Mouse (Mus musculus) embryonic facial prominence, embryonic 15.5 days (tissue): Measurements from ENCODE around the gene Cars2. TPM values are rescaled to one million over a fixed set of nuclear protein-coding genes. Genes with fewer than 3 reads are reported as not detected.
"Not testable (repeated sequence)": the region's sequence is repeated elsewhere in the genome, so short reads cannot be mapped to it uniquely, and the experiment has no call there.

ENCODE experiments used
- ATAC-seq: fragments of 200-750 bp; cut with Nextera tagmentation; 2 replicates; pipeline ENCODE4 v1.8.0; 2017; ENCODE audit warnings: low read depth, moderate TSS enrichment; ENCODE audit not compliant: insufficient number of reproducible peaks, low FRiP score, low TSS enrichment
- H3K27ac ChIP-seq: fragments of 300-500 bp; sonication (generic); replicated peaks from 2 replicates; pipeline ENCODE4 v1.5.1; 2015; ENCODE audit warnings: mild to moderate bottlenecking, inconsistent platforms
- H3K27me3 ChIP-seq: fragments of 300-500 bp; sonication (generic); 2 replicates; pipeline ENCODE4 v1.6.1; 2015; ENCODE audit warnings: inconsistent platforms
- H3K36me3 ChIP-seq: fragments of 300-500 bp; sonication (generic); 2 replicates; pipeline ENCODE4 v1.6.1; 2015; ENCODE audit warnings: mild to moderate bottlenecking, inconsistent platforms
- H3K4me1 ChIP-seq: fragments of 300-500 bp; sonication (generic); 2 replicates; pipeline ENCODE4 v1.6.1; 2015; ENCODE audit warnings: inconsistent platforms
- H3K4me2 ChIP-seq: fragments of 300-500 bp; sonication (generic); replicated peaks from 2 replicates; pipeline ENCODE4 v1.6.1; 2015; ENCODE audit warnings: mild to moderate bottlenecking, inconsistent platforms
- H3K4me3 ChIP-seq: fragments of 300-500 bp; sonication (generic); replicated peaks from 2 replicates; pipeline ENCODE4 v1.5.1; 2015; ENCODE audit warnings: mild to moderate bottlenecking, inconsistent platforms
- H3K9ac ChIP-seq: fragments of 300-500 bp; sonication (generic); 2 replicates; pipeline ENCODE4 v1.6.1; 2015; ENCODE audit warnings: inconsistent platforms
- H3K9me3 ChIP-seq: fragments of 300-500 bp; sonication (generic); replicated peaks from 2 replicates; pipeline ENCODE4 v1.6.1; 2016; ENCODE audit warnings: inconsistent platforms
- WGBS: fragments of 180-500 bp; shearing (Covaris S2); methylation state at CpG from one replicate; pipeline ENCODE4 v1.1.7; 2015; 5-methylcytosine and 5-hydroxymethylcytosine counted together
- polyA plus RNA-seq: library from polyadenylated mRNA; unstranded; fragments of >200 nt; fragmentation: Nextera tagmentation; extraction: Ambion mirVana; gene quantifications from 2 replicates; pipeline ENCODE4 v1.2.1, GENCODE M21; 2015

Gene Cars2
- polyA plus RNA-seq, 1 experiment from 2014 or later: 31.4 TPM

DNA sequence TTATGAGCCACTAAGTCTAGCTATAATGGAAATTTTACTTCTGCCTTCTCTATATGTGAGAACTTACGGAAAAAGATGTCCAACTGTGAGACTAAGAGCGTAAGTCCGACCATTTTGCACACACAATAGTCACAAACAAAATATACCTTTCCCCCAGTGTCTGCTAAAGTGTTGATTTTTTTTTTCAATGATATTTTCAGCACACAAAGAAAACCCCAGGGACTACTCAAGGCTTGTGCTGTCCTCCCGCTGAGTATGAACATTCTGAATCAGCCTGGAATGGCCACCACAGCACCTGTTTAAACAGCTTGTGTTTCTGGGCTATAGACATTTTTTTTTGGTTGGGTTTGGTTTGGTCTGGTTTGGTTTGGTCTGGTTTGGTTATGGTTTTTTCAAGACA lies 20.2 kb upstream of the Cars2 start:
- Histone ChIP-seq H3K4me3 (no peak overlapping the region), H3K36me3 (peaks cover 7% of the 10 kb centered on the region), H3K27me3 (no peaks in the 10 kb centered on the region), H3K9ac (no peak overlapping the region), H3K27ac (no peak overlapping the region), H3K4me2 (no peak overlapping the region), H3K9me3 (no peaks in the 10 kb centered on the region), H3K4me1 (peaks cover 13% of the 10 kb centered on the region)
- 94% methylated on average over 4 of the region's 4 CpGs for WGBS
- no peak for ATAC-seq

DNA sequence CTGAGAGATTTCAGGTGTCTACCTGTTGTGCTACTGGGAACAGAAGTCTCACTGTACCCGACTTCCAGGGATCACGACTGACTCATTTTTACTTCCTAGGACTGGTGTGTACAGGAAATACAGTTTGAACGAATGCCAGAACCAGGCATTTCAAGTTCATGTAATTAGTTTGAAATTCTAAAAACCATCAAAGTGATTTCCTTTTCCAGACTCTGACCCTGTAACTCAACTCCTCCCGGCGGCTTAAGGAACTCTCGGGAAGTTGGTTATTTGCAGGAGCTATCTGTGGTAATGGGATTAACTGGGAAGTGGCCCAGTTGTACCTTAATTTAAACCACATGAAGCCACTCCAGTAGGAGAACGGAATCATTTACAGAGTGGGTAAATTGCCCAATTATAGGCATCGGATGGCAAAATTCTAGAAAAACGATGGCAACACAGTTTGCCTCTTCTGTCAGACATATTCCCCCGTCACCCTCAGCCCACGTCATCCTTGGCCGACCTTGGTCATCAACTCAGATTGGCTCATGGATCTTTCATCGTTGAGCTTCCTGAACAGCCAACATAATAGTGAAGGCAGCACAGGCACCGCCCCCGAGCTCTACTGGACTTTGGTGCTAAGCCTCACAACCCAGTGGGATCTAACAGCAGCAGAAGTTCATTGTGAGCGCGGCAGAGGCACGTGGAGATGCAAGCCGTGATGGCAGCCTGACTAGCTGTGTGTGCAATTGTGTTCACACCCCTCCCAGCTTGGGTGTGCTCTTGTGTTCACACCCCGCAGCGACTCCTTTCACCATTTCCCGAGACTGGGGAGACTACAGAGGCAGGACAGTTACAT lies 18.9 kb upstream of the Cars2 start:
- WGBS: 47% methylated on average over 22 of the region's 22 CpGs
- H3K36me3 ChIP-seq: peaks cover 20% of the 10 kb centered on the region
- peaks cover 2% of the 10 kb centered on the region; the same call in 1 of the 2 replicates for H3K4me1 ChIP-seq
- no peak overlapping the region for H3K27ac ChIP-seq
- H3K9ac ChIP-seq: no peak overlapping the region
- no peaks in the 10 kb centered on the region for H3K9me3 ChIP-seq
- H3K4me3 ChIP-seq: no peak overlapping the region
- no peak overlapping the region for H3K4me2 ChIP-seq
- no peaks in the 10 kb centered on the region for H3K27me3 ChIP-seq
- no peak for ATAC-seq

GRCm38 (mm10) chr8:11568193-11568592 lies 17.6 kb upstream of the Cars2 start:
- H3K4me2 ChIP-seq, H3K9me3 ChIP-seq, H3K27ac ChIP-seq, H3K27me3 ChIP-seq, H3K4me1 ChIP-seq, H3K4me3 ChIP-seq, H3K9ac ChIP-seq, ATAC-seq: not testable (repeated sequence)
- WGBS: 95% methylated on average over 2 of the region's 2 CpGs
- H3K36me3 ChIP-seq: peaks cover 33% of the 10 kb centered on the region

DNA sequence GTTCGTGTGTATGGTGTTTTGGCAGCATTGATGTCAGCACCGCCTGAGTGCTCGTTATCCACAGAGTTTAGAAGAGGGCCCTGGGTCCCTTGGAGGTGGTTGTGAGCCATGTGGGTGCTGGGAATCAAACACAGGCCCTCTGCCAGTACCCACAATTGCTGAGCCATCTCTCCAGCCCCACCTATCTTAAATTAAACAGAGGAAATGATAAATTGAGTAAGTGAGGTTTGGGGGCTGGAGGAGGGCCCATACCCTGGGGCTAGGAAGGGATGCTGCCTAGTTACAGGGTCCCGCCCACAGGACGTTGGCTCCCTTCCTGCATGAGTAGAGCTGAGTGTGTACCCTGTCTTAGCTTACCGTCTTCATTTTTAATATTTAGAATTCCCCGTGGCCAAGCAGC lies 14.1 kb upstream of the Cars2 start:
- no peak overlapping the region for H3K27ac ChIP-seq
- ATAC-seq: no peak
- no peaks in the 10 kb centered on the region for H3K4me1 ChIP-seq
- H3K36me3 ChIP-seq: peaks cover 45% of the 10 kb centered on the region
- H3K27me3 ChIP-seq: no peaks in the 10 kb centered on the region
- H3K9ac ChIP-seq: no peak overlapping the region
- no peak overlapping the region for H3K4me2 ChIP-seq
- WGBS: 69% methylated on average over 7 of the region's 7 CpGs
- no peaks in the 10 kb centered on the region for H3K9me3 ChIP-seq
- no peak overlapping the region for H3K4me3 ChIP-seq

- H3K27me3 ChIP-seq: no peaks in the 10 kb centered on the region
- H3K4me2 ChIP-seq: no peak overlapping the region
- H3K27ac ChIP-seq: no peak overlapping the region
- no peak overlapping the region for H3K9ac ChIP-seq
- 91% methylated on average over 5 of the region's 5 CpGs for WGBS
- ATAC-seq: no peak
- peaks cover 45% of the 10 kb centered on the region for H3K36me3 ChIP-seq
- peaks cover 3% of the 10 kb centered on the region for H3K4me1 ChIP-seq
- no peaks in the 10 kb centered on the region for H3K9me3 ChIP-seq
- no peak overlapping the region for H3K4me3 ChIP-seq
Measured at GRCm38 (mm10) chr8:11564236-11564635, 13.7 kb upstream of the Cars2 start.

GRCm38 (mm10) chr8:11560220-11560619 lies 9.6 kb upstream of the Cars2 start:
- Histone ChIP-seq H3K27me3 (no peaks in the 10 kb centered on the region), H3K27ac (no peak overlapping the region), H3K4me2 (no peak overlapping the region), H3K4me1 (peaks cover 9% of the 10 kb centered on the region), H3K9ac (no peak overlapping the region), H3K9me3 (no peaks in the 10 kb centered on the region), H3K4me3 (no peak overlapping the region), H3K36me3 (peaks cover 33% of the 10 kb centered on the region)
- 67% methylated on average over 9 of the region's 9 CpGs for WGBS
- no peak for ATAC-seq

DNA sequence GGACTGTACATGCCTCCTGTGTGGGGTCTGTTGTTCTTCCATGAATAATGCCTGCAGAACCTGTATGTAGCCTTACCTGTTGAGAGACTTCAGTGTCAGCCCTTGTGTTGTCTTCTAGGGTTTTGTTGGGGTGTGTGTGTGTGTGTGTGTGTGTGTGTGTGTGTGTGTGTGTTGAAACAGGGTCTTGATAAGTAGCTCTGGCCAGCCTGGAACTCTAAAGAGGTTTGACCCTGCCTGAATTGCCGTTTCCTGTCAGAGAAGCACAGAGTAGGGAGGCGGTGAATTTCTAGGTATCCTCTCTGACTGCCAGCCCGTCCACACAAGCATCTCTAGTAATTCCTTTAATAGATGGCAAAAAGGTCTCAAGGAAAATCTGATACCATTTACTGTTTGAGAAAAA lies 8.9 kb upstream of the Cars2 start:
- peak overlapping the region; percentile 76; the same call in 1 of the 2 replicates for H3K4me2 ChIP-seq
- H3K27me3 ChIP-seq: no peaks in the 10 kb centered on the region
- no peak overlapping the region for H3K9ac ChIP-seq
- 74% methylated on average over 3 of the region's 3 CpGs for WGBS
- H3K36me3 ChIP-seq: peaks cover 26% of the 10 kb centered on the region
- H3K9me3 ChIP-seq: no peaks in the 10 kb centered on the region
- peak overlapping the region; percentile 95 for H3K4me3 ChIP-seq
- peaks cover 11% of the 10 kb centered on the region for H3K4me1 ChIP-seq
- H3K27ac ChIP-seq: no peak overlapping the region
- ATAC-seq: no peak

DNA sequence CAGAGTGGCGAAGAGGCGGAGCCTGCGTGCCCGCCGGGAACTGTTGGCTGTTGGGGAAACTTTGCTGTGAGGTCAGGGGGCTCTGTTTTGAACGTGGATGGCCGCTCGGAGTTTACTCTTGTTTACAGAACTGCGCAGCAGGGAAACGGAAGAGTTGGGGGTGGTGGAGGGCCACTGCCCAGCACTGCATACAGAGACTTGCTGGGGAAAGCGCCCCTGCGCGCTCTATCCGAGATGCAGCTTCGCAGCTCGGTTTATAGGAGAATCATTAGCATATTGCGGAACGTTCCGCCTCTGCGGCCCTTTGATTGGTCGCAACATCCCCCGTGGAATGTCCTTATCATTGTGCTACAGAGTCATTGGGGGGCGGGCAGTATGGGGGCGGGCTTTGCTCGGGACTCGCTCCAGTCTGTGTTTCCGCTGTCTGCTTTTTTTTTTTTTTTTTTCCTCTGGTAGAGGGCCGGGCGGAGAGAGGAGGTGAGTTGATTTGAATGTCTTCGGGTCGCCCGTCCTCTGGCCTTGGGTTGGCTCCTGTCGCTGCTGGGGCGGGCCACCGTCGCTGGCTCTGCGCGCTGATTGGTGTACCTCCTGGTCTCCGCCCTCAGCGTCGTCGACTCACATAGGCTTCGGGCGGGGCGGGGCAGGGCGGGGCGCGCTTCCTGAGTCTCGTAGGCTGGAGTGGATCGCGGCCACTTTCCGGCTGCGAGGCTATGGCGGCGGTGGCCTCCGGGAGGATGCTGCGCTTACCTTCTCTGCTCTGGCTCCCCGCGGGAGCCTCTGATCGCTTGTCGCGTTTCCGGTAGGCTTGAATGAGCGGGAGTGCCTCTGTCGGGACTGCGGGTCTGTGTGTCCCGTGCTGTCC lies 7.4 kb upstream of the Cars2 start:
- Histone ChIP-seq H3K9me3 (no peaks in the 10 kb centered on the region), H3K27me3 (no peaks in the 10 kb centered on the region), H3K4me2 (peak overlapping the region; percentile 76), H3K4me3 (peak overlapping the region; percentile 95), H3K27ac (peak overlapping the region; percentile 100), H3K36me3 (peaks cover 11% of the 10 kb centered on the region), H3K9ac (peak overlapping the region; percentile 95), H3K4me1 (peaks cover 19% of the 10 kb centered on the region)
- ATAC-seq: peak; percentile 81
- WGBS: under 1% methylated on average over 67 of the region's 67 CpGs

- Histone ChIP-seq H3K9ac (peak overlapping the region; percentile 95), H3K4me2 (peak overlapping the region; percentile 76), H3K27me3 (no peaks in the 10 kb centered on the region), H3K27ac (peak overlapping the region; percentile 100), H3K4me3 (peak overlapping the region; percentile 95), H3K4me1 (peaks cover 19% of the 10 kb centered on the region), H3K9me3 (no peaks in the 10 kb centered on the region), H3K36me3 (peaks cover 11% of the 10 kb centered on the region)
- WGBS: 0% methylated on average over 32 of the region's 32 CpGs
- no peak for ATAC-seq
Measured at GRCm38 (mm10) chr8:11557424-11557767, 6.8 kb upstream of the Cars2 start.

- no peaks in the 10 kb centered on the region for H3K27me3 ChIP-seq
- H3K27ac ChIP-seq: peak overlapping the region; percentile 100
- WGBS: under 1% methylated on average over 76 of the region's 85 CpGs
- H3K9me3 ChIP-seq: no peaks in the 10 kb centered on the region
- peak overlapping the region; percentile 95 for H3K4me3 ChIP-seq
- peak overlapping the region; percentile 76 for H3K4me2 ChIP-seq
- H3K36me3 ChIP-seq: peaks cover 6% of the 10 kb centered on the region
- ATAC-seq: no peak
- peaks cover 19% of the 10 kb centered on the region for H3K4me1 ChIP-seq
- H3K9ac ChIP-seq: peak overlapping the region; percentile 95
Measured at GRCm38 (mm10) chr8:11556691-11557423, 6.3 kb upstream of the Cars2 start.
